Mouse (Mus musculus): ENCODE measurements at regions not wholly inside any gene's neighbourhood (a gene's known extent, or its start where the extent isn't known, plus 50 kb on each side); places are given as distances from the start of the nearest gene placed in this dataset.

GRCm38 (mm10) chr7:67836117-67836949 lies 76.8 kb upstream of the Synm start:
- no peaks in the 10 kb centered on the region for H3K36me3 ChIP-seq
- no peaks in the 10 kb centered on the region for H3K27me3 ChIP-seq
- no peak overlapping the region for H3K9ac ChIP-seq
- peak overlapping the region; percentile 38; the same call in 1 of the 2 replicates for H3K27ac ChIP-seq
- no peak overlapping the region for H3K4me3 ChIP-seq
- WGBS = 53% methylated on average over 18 of the region's 18 CpGs
- no peak for ATAC-seq (ENCODE audit: insufficient number of reproducible peaks, low FRiP score, low TSS enrichment, low read depth)
- peaks cover 4% of the 10 kb centered on the region; the same call in 1 of the 2 replicates for H3K4me1 ChIP-seq
- H3K4me2 ChIP-seq = no peak overlapping the region
- H3K9me3 ChIP-seq = no peaks in the 10 kb centered on the region

- Histone ChIP-seq H3K4me3 (no peak overlapping the region), H3K4me1 (peaks cover 8% of the 10 kb centered on the region; the same call in 1 of the 2 replicates), H3K9me3 (no peaks in the 10 kb centered on the region), H3K9ac (no peak overlapping the region), H3K36me3 (no peaks in the 10 kb centered on the region), H3K27me3 (no peaks in the 10 kb centered on the region), H3K4me2 (no peak overlapping the region), H3K27ac (no peak overlapping the region)
- WGBS = 87% methylated on average over 2 of the region's 2 CpGs
- no peak for ATAC-seq (ENCODE audit: insufficient number of reproducible peaks, low FRiP score, low TSS enrichment, low read depth)
These were observed 72.2 kb upstream of the Synm start for GRCm38 (mm10) chr7:67831738-67832137.

- Histone ChIP-seq H3K36me3 (no peaks in the 10 kb centered on the region), H3K9ac (no peak overlapping the region), H3K4me2 (no peak overlapping the region), H3K27me3 (no peaks in the 10 kb centered on the region), H3K9me3 (no peaks in the 10 kb centered on the region), H3K4me1 (peaks cover 12% of the 10 kb centered on the region), H3K4me3 (no peak overlapping the region), H3K27ac (peak overlapping the region; percentile 34; the same call in 1 of the 2 replicates)
- 17% methylated on average over 12 of the region's 12 CpGs for WGBS
- no peak for ATAC-seq (ENCODE audit: insufficient number of reproducible peaks, low FRiP score, low TSS enrichment, low read depth)
These were observed 67.8 kb upstream of the Synm start for GRCm38 (mm10) chr7:67827386-67827785.

- Histone ChIP-seq H3K4me1 (peaks cover 12% of the 10 kb centered on the region), H3K4me3 (no peak overlapping the region), H3K36me3 (no peaks in the 10 kb centered on the region), H3K27ac (peak overlapping the region; percentile 34; the same call in 1 of the 2 replicates), H3K4me2 (no peak overlapping the region), H3K27me3 (no peaks in the 10 kb centered on the region), H3K9ac (no peak overlapping the region), H3K9me3 (no peaks in the 10 kb centered on the region)
- 43% methylated on average over 13 of the region's 13 CpGs for WGBS
- no peak for ATAC-seq (ENCODE audit: insufficient number of reproducible peaks, low FRiP score, low TSS enrichment, low read depth)
These were observed 67.4 kb upstream of the Synm start for GRCm38 (mm10) chr7:67826936-67827335.

GRCm38 (mm10) chr7:67826368-67826767 lies 66.8 kb upstream of the Synm start:
- H3K4me1 ChIP-seq = peaks cover 12% of the 10 kb centered on the region
- no peaks in the 10 kb centered on the region for H3K9me3 ChIP-seq
- no peak overlapping the region for H3K4me3 ChIP-seq
- ATAC-seq (ENCODE audit: insufficient number of reproducible peaks, low FRiP score, low TSS enrichment, low read depth) = no peak
- no peak overlapping the region for H3K4me2 ChIP-seq
- H3K27ac ChIP-seq = peak overlapping the region; percentile 40; the same call in 1 of the 2 replicates
- no peaks in the 10 kb centered on the region for H3K36me3 ChIP-seq
- no peak overlapping the region for H3K9ac ChIP-seq
- 38% methylated on average over 6 of the region's 6 CpGs for WGBS
- no peaks in the 10 kb centered on the region for H3K27me3 ChIP-seq

- Histone ChIP-seq H3K4me2 (no peak overlapping the region), H3K9ac (no peak overlapping the region), H3K4me1 (peaks cover 12% of the 10 kb centered on the region), H3K27me3 (no peaks in the 10 kb centered on the region), H3K27ac (peak overlapping the region; percentile 40; the same call in 1 of the 2 replicates), H3K36me3 (no peaks in the 10 kb centered on the region), H3K4me3 (no peak overlapping the region), H3K9me3 (no peaks in the 10 kb centered on the region)
- 64% methylated on average over 7 of the region's 7 CpGs for WGBS
- no peak for ATAC-seq (ENCODE audit: insufficient number of reproducible peaks, low FRiP score, low TSS enrichment, low read depth)
These were observed 66.2 kb upstream of the Synm start for GRCm38 (mm10) chr7:67825636-67826280.

- Histone ChIP-seq H3K4me3 (no peak overlapping the region), H3K27ac (no peak overlapping the region), H3K9me3 (no peaks in the 10 kb centered on the region), H3K4me2 (no peak overlapping the region), H3K9ac (no peak overlapping the region), H3K36me3 (no peaks in the 10 kb centered on the region), H3K4me1 (peaks cover 12% of the 10 kb centered on the region), H3K27me3 (no peaks in the 10 kb centered on the region)
- ATAC-seq (ENCODE audit: insufficient number of reproducible peaks, low FRiP score, low TSS enrichment, low read depth) = no peak
- WGBS = 39% methylated on average over 8 of the region's 8 CpGs
These were observed 64.6 kb upstream of the Synm start for GRCm38 (mm10) chr7:67823943-67824645.

- Histone ChIP-seq H3K27ac (no peak overlapping the region), H3K4me3 (no peak overlapping the region), H3K36me3 (no peaks in the 10 kb centered on the region), H3K4me2 (no peak overlapping the region), H3K9ac (no peak overlapping the region), H3K9me3 (no peaks in the 10 kb centered on the region), H3K27me3 (no peaks in the 10 kb centered on the region), H3K4me1 (no peaks in the 10 kb centered on the region)
- WGBS = 96% methylated on average over 5 of the region's 5 CpGs
- no peak for ATAC-seq (ENCODE audit: insufficient number of reproducible peaks, low FRiP score, low TSS enrichment, low read depth)
These were observed 60.0 kb upstream of the Synm start for GRCm38 (mm10) chr7:67819551-67819950.

GRCm38 (mm10) chr7:67817556-67817955 lies 58.0 kb upstream of the Synm start:
- Histone ChIP-seq H3K27me3 (no peaks in the 10 kb centered on the region), H3K9me3 (no peaks in the 10 kb centered on the region), H3K4me2 (no peak overlapping the region), H3K36me3 (no peaks in the 10 kb centered on the region), H3K4me1 (no peaks in the 10 kb centered on the region), H3K9ac (no peak overlapping the region), H3K27ac (no peak overlapping the region), H3K4me3 (no peak overlapping the region)
- ATAC-seq (ENCODE audit: insufficient number of reproducible peaks, low FRiP score, low TSS enrichment, low read depth) = no peak
- 93% methylated on average over 6 of the region's 6 CpGs for WGBS

- 56% methylated on average over 9 of the region's 9 CpGs for WGBS
- H3K9me3 ChIP-seq = no peaks in the 10 kb centered on the region
- no peak overlapping the region for H3K27ac ChIP-seq
- no peak overlapping the region for H3K4me2 ChIP-seq
- no peak overlapping the region for H3K4me3 ChIP-seq
- H3K36me3 ChIP-seq = no peaks in the 10 kb centered on the region
- no peaks in the 10 kb centered on the region for H3K27me3 ChIP-seq
- no peak overlapping the region for H3K9ac ChIP-seq
- no peaks in the 10 kb centered on the region for H3K4me1 ChIP-seq
- ATAC-seq (ENCODE audit: insufficient number of reproducible peaks, low FRiP score, low TSS enrichment, low read depth) = no peak
These were observed 55.3 kb upstream of the Synm start for GRCm38 (mm10) chr7:67814861-67815260.
